Comparison of ENCODE assay signal across 8 mouse cellular contexts in genomic region chr11:70014880-70015558, GRCm38 (mm10). TPM values are rescaled to one million over a fixed set of nuclear protein-coding genes. Genes with fewer than 3 reads are reported as not detected.
DNase-seq lines count a peak whose midpoint lies in the region; ATAC-seq and TF ChIP-seq lines count a peak whose summit lies in the region.

Gene Acadvl (minus strand): TSS chr11:70015411.

- H3K27ac ChIP-seq in forebrain, embryonic 16.5 days (ENCODE audit: low read length), result peak within 1 kb of the TSS; percentile 25; the same call in 1 of the 2 replicates
- H3K27ac ChIP-seq in lung, embryonic 16.5 days (ENCODE audit: low read length), result peak within 1 kb of the TSS; percentile 57
- peak within 1 kb of the TSS; percentile 63 for H3K27ac ChIP-seq in thymus, adult 2 months (ENCODE audit: control insufficient read depth, insufficient read depth, low read length)

- under 1% methylated on average over 35 of the region's 35 CpGs for WGBS in forebrain, embryonic 16.5 days
- under 1% methylated on average over 35 of the region's 35 CpGs for WGBS in lung, embryonic 16.5 days
- under 1% methylated on average over 35 of the region's 35 CpGs for WGBS in thymus, adult 2 months

- no peaks in the 10 kb centered on the region for H3K9me3 ChIP-seq in G1E (replicated peaks)
- H3K9me3 ChIP-seq in forebrain, embryonic 16.5 days (ENCODE audit: control insufficient read depth, low read length), result no peaks in the 10 kb centered on the region
- H3K9me3 ChIP-seq in lung, embryonic 16.5 days (ENCODE audit: control insufficient read depth, low read length), result no peaks in the 10 kb centered on the region

- peaks cover 45% of the 10 kb centered on the region for H3K36me3 ChIP-seq in G1E (replicated peaks)
- H3K36me3 ChIP-seq in forebrain, embryonic 16.5 days (ENCODE audit: control insufficient read depth, insufficient read depth), result peaks cover 13% of the 10 kb centered on the region
- H3K36me3 ChIP-seq in lung, embryonic 16.5 days (ENCODE audit: control insufficient read depth, insufficient read depth, low read length), result peaks cover 26% of the 10 kb centered on the region
- peaks cover 15% of the 10 kb centered on the region for H3K36me3 ChIP-seq in thymus, adult 2 months (ENCODE audit: control insufficient read depth, insufficient read depth, low read length)

- intact Hi-C loops in heart, postnatal 36 days (cut with DNase I), result loop anchor here (2.0 kb wide), 3 partner anchors 14 to 80 kb away; partner anchors contain the start of genes Ctdnep1, Dvl2 and Ybx2

- 0 out of 2 replicates have a peak, but pooled peaks have one; percentile 41 for TF ChIP-seq POLR2A in thymus, adult 2 months (IDR thresholded peaks at IDR 0.05; ENCODE audit: control insufficient read depth, extremely low read depth, insufficient read depth, low read length, poor library complexity)

- H3K4me1 ChIP-seq in G1E (ENCODE audit: insufficient read depth, low read depth, low read length), result peaks cover 52% of the 10 kb centered on the region
- peaks cover 38% of the 10 kb centered on the region for H3K4me1 ChIP-seq in forebrain, embryonic 16.5 days (replicated peaks; ENCODE audit: control insufficient read depth, insufficient read depth, low read length)
- H3K4me1 ChIP-seq in lung, embryonic 16.5 days (replicated peaks; ENCODE audit: control insufficient read depth, insufficient read depth, low read length), result peaks cover 33% of the 10 kb centered on the region
- H3K4me1 ChIP-seq in thymus, adult 2 months (replicated peaks; ENCODE audit: control insufficient read depth, insufficient read depth, low read length), result peaks cover 31% of the 10 kb centered on the region

- H3K4me2 ChIP-seq in forebrain, embryonic 16.5 days (ENCODE audit: low read length), result peak within 1 kb of the TSS; percentile 80
- peak within 1 kb of the TSS; percentile 89 for H3K4me2 ChIP-seq in lung, embryonic 16.5 days (ENCODE audit: low read depth, low read length)

- peak; percentile 73 for DNase-seq in G1E (ENCODE audit: low spot score)
- DNase-seq in cerebellum, adult 18-20 months, result peak; percentile 92 to 95
- peak; percentile 87 to 88 for DNase-seq in heart, postnatal 36 days
- peak; percentile 79 to 82 for DNase-seq in layer of hippocampus, adult 8-10 months (ENCODE audit: low spot score in 2 of 2)
- DNase-seq in ovary, adult 18-20 months (ENCODE audit: low spot score), result peak; percentile 78
- peak; percentile 88 for DNase-seq in thymus, adult 2 months

- TF ChIP-seq CTCF in G1E (IDR thresholded peaks at IDR 0.05; ENCODE audit: low read depth, low read length), result no peak
- TF ChIP-seq CTCF in thymus, adult 2 months (IDR thresholded peaks at IDR 0.05; ENCODE audit: borderline replicate concordance, control insufficient read depth, extremely low read depth, insufficient read depth, low read length, poor library complexity), result peak; percentile 83

- H3K9ac ChIP-seq in forebrain, embryonic 16.5 days (replicated peaks; ENCODE audit: low read depth, low read length), result peak within 1 kb of the TSS; percentile 69
- peak within 1 kb of the TSS; percentile 79 for H3K9ac ChIP-seq in lung, embryonic 16.5 days (ENCODE audit: low read length)

- peak; percentile 69 for ATAC-seq in G1E (ENCODE audit: extremely low read depth, insufficient number of reproducible peaks, low FRiP score, poor library complexity, severe bottlenecking)
- peak; percentile 82 for ATAC-seq in forebrain, embryonic 16.5 days
- ATAC-seq in lung, embryonic 16.5 days (ENCODE audit: low read depth), result peak; percentile 85

- H3K27me3 ChIP-seq in G1E (ENCODE audit: insufficient read depth, low read length), result no peaks in the 10 kb centered on the region
- H3K27me3 ChIP-seq in forebrain, embryonic 16.5 days (replicated peaks; ENCODE audit: control insufficient read depth, insufficient read depth, low read length), result no peaks in the 10 kb centered on the region
- H3K27me3 ChIP-seq in lung, embryonic 16.5 days (ENCODE audit: control insufficient read depth, insufficient read depth, low read depth, low read length), result no peaks in the 10 kb centered on the region
- H3K27me3 ChIP-seq in thymus, adult 2 months (ENCODE audit: control insufficient read depth, insufficient read depth, low read length), result no peaks in the 10 kb centered on the region

- peak within 1 kb of the TSS; percentile 79 for H3K4me3 ChIP-seq in G1E (ENCODE audit: low read depth, low read length)
- peak within 1 kb of the TSS; percentile 67 for H3K4me3 ChIP-seq in forebrain, embryonic 16.5 days (replicated peaks; ENCODE audit: low read length)
- H3K4me3 ChIP-seq in lung, embryonic 16.5 days (ENCODE audit: low read length), result peak within 1 kb of the TSS; percentile 74
- H3K4me3 ChIP-seq in thymus, adult 2 months (ENCODE audit: control insufficient read depth, insufficient read depth, low read length), result peak within 1 kb of the TSS; percentile 96

RNA-seq across cellular contexts. Expression of gene Acadvl, which starts in this region (rescaled TPM):
- total RNA-seq in G1E (2014; fragmentation: Nextera tagmentation) (16.3 and 21.7 TPM in 2 replicates), G1E (2017) (31.1 and 31.7 TPM in 2 replicates)
- polyA plus RNA-seq in G1E (2012), result 16.3 and 21.0 TPM in 2 replicates
- polyA plus RNA-seq in forebrain, embryonic 16.5 days (2015; fragmentation: Nextera tagmentation; extraction: Ambion mirVana), result 60.2 and 60.6 TPM in 2 replicates
- 1,000 to 10,000 TPM; 1,292 to 1,425 TPM for total RNA-seq in heart, postnatal 36 days (2021)
- total RNA-seq in layer of hippocampus, adult 8-10 months (2022), result 10 to 100 TPM; 60.3 to 69.1 (median 64.8) TPM
- 90.0 and 92.0 TPM in 2 replicates for polyA plus RNA-seq in lung, embryonic 16.5 days (2015; fragmentation: Nextera tagmentation; extraction: Ambion mirVana)
- polyA plus RNA-seq in thymus, adult 2 months (2012; rRNA removed), result 88.5 and 110 TPM in 2 replicates

Comparison
In these comparisons a context has a peak if more than half of its experiments do, and no peak if none do; other contexts are left out.
1. Peak in every context shown above with its lines: DNase-seq, ATAC-seq, H3K4me3 ChIP-seq and H3K27ac ChIP-seq.
2. RNA of gene Acadvl (total RNA-seq): 1,292 to 1,425 TPM in heart, postnatal 36 days; 60.3 to 69.1 TPM in layer of hippocampus, adult 8-10 months and 16.3 to 31.7 TPM in G1E; every median in the first group is over 10 times any median in the second.